Mouse (Mus musculus): Measurements from ENCODE around the gene Wdr90. TPM values are rescaled to one million over a fixed set of nuclear protein-coding genes. Genes with fewer than 3 reads are reported as not detected.

Gene Wdr90
- total RNA-seq (2023) = 1 to 10 TPM; 6.0 to 6.2 TPM

DNA sequence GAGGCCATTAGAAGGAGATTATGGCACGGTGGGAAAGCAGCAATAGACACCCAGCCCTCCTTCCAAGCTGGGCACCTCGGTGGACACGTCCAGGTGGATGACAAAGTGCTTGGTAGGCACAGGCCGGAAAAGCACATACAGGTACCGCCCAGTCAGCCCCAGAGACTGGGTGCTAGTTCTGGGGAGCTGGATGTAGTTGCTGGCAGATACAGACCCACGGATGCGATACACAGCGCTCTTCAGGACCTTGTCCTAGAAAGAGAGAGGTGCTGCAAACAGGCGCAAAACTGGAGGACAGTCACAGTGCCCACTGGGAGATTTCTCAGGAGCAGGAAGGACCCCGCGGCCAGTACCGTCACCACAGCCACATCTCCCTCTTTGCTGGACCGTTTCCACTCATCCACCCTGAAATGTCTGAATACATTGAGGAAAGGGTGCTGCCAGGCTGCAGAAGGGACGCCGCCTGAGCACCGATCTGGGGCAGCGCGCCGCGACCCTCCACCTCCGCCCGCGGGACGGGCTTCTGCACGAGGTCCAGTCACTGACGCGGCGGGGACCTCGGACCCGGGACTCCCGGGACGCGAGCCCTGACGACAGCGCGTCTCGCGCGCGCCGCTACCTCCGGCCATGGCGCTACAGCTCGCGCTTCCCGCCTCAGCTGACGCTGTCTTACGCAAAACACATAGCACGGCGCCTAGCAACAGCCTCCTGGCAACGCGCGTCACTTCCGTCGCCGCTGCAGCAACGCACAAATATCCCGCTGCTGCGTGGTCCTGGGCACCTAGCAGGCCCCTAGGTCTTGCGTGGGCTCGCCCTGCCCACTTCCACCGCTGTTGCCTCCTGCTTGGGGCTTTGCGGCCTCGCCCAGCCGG, at the start of gene Wdr90:
Wdr90 (minus strand) TSS at position 670 of the 872 bp plus-strand sequence.

DNA sequence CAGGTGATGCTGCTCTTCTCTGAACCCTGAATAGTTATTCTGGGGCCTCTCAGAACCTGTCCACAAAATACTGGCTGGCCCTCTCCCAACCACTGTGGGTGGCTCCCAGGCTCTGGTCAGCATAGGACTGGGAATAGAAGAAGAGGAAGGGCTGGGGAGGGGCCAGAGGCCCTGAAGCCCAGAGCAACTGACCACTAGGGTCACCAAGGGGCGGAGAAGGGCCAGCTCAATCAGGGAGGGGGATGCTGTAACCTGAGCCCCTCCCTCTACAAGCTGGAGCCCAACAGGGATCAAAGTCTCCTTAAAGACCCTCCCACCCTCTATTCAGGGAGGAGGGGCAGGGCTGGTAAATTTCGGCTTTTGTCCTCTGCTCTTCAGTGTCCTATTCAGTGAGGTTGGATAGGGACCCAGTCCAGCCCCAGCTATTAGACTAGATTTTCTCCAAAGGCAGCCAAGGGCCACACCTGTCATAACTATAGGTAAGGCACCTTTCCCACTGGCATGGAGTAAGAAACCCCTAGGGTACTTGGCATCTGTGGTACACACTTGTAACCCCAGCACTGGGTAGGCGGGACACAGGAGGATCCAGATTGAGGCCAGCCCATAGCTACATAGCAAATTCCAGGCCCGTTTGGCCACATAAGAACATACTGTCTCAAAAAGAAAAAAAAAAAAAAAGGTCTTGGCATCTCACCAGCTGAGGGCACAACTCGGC, 19.1 kb upstream of the Wdr90 start, which contains the start of gene Wfikkn1:
Wfikkn1 (minus strand) TSS at position 663 of the 715 bp plus-strand sequence.

DNA sequence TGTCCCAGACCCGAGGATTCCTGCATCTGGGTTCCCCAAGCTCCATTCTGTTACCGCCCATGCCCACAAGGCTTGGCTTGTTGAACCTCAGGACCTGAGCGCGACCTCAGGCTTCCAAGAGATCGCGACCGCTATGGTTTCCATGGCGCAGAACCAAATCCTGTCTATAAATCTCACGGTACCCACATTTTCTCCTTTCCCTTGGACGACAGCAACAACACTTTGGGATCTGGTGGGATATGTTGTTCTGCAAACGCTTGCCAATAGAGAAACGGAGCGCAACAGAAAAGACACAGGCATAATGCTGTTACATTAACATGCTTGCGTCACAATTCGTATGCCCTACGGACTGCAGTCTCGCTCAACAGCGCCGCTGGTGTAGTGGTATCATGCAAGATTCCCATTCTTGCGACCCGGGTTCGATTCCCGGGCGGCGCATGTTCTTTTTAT, 13.4 kb upstream of the Wdr90 start, which contains the start of gene Mettl26:
Mettl26 (plus strand) TSS at position 354 of the 450 bp plus-strand sequence.

DNA sequence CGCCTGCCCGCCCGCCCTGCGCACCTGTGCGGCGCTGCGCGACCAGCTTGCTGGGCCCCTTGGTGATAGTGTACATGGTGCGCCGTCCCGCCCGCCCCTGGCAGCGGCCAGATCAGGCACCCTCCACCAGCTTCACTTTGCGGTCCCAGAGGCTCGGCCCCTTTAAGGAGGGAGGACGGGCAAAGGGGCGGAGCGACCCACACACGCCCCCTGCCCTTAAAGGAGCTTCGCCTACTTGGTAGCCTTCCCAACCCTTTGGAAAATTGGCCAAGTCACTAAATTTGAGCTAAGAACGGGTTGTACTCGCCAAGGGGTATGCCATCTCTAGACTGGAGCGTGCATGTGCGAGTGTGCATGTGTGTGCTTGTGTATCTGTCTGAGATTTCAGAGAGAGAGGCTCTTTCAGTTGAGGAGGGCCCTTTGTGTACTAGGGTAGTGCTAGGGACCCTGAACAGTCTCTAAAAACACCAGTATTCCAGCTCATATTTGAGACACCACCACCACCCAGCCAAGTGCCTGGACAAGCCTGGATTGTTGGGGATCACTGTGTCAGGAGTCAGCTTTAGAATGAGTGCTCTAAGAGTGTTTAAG, 7.4 kb upstream of the Wdr90 start, which contains the start of gene Mcrip2:
Mcrip2 (minus strand) TSS at position 164 of the 591 bp plus-strand sequence.

DNA sequence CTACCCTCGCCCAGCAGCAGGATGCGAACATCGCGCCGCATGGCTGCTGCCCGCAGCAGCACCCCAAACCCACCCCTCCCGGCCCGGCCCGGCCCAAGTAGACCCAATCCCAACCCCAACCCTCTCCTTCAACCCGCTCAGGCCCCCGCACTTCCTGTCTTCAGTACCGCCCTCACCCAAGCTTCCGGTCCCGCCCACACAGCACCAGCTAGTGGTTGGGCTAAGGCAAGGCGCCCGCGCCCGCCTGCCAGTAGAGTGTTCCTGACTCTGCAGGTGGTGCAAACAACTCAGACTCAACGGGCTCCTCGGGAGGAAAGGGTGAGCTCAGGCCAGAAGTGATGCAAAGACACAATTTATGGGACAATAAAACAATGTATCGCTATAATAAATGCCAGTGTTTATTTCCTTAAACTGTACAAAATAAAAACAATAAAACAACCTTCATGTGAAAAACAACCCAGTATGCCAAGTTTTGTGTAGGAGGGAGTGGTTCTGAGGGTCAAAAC, 16.9 kb downstream of the Wdr90 start, which contains the start of gene Rhot2:
Rhot2 (minus strand) TSS at position 456 of the 506 bp plus-strand sequence.

DNA sequence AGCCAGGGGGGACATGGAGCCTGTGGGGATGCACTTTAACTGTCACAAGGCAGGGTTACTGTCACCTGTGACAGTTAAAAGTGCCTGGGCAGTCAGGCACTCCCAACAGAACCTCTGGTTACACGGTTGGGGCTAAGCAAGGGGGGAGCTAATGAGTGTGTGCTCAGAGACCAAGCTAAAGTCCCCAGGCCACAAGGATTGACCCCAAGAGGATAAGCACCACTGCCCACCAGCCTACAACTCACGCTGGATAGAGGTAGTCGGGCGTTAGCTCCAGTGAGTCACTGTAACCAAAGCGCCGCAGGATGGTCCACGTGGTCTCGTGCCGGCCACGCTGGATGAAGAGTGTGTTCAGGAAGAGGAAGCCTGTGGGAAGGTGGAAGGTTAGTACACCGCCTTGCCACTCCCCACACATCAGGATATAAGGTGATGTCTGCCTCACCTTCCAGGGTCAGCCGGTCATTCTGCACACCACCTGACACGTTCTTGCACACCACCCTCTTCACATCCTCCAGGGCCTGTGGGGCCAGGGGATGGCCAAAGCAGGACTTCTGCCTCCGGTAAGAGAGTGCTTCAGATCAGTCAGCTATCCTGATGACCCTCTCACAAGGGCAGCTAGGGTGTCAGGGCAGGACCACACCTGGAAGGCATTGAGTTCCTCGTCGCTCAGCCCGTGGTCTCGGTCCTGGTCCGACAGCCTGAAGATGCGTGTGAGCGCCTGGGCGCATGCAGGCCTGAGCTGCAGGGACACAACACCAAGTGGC, 20.0 kb downstream of the Wdr90 start, which contains the start of gene Gm20683:
Gm20683 (minus strand) TSS at position 647 of the 764 bp plus-strand sequence.

DNA sequence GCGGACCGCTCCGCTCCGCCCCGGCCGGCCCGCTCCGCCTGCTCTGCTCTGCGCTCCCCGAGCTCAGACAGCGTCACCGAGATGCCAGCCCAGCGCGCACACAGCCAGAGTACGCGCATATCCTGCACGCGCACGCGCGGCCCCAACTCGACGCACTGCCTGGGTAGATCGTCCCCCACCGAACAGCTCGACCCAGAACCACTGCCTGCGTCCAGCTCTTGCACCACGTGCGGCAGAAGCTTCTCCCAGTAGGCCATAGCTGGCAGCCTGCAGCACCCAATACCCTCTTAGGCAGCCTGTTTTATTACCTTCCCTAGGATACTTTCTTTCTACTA, 24.3 kb downstream of the Wdr90 start, which contains the start of gene Rhbdl1:
Rhbdl1 (minus strand) TSS at position 220 of the 335 bp plus-strand sequence.

DNA sequence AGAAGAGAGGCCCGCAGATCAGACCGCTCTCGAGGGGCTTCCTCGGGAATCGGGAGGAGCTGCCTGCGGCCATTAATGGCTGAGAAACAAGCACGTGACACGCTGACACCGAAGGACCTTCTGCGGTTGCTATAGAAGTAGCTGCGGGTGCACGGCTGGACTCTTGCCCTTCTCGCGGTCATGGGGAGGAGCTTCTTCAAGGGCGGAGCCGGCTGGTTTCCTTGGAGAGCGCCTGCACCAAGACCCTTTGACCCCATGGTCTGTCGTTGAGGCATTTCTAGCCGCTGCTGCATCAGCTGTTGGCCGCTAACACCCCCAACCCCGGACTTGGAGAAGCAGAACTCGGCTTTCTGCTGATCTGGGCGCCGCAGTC, 28.0 kb downstream of the Wdr90 start, which contains the start of gene Stub1:
Stub1 (minus strand) TSS at position 114 of the 373 bp plus-strand sequence.

DNA sequence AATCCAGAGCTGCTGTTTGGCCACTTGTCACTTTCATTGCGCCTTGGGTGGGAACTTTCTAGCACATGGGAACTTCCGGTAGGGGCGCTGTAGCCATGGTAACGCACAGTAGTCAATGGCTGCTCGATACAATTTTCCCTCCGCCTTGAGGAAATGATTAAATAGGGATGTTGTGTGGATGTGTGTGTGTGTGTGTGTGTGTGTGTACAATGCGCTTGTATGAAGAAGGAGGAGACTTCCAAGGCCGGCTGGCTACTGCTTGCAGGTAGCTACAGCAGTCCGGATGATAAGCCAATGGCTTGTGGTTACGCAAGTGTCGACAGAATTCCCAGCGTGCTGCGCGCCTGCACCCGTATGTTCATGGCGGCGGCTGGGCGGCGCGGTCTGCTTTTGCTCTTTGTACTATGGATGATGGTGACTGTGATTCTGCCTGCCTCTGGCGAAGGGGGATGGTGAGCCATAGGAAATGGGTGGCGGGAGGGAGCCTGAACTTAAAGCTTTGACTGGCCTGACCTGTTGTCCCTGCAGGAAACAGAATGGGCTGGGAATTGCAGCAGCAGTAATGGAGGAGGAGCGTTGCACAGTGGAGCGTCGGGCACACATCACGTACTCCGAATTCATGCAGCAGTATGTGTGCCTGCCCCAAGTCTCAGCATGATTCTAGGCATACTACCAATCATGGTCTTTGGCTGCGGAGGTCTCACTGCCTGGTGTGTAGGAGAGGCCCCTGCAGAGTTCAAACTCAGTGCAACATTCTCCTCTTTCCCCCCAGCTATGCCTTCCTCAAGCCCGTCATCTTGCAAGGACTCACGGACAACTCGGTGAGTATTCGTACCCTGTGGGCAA, 32.4 kb downstream of the Wdr90 start, which contains the start of gene Jmjd8:
Jmjd8 (plus strand) TSS at position 156 of the 846 bp plus-strand sequence.

DNA sequence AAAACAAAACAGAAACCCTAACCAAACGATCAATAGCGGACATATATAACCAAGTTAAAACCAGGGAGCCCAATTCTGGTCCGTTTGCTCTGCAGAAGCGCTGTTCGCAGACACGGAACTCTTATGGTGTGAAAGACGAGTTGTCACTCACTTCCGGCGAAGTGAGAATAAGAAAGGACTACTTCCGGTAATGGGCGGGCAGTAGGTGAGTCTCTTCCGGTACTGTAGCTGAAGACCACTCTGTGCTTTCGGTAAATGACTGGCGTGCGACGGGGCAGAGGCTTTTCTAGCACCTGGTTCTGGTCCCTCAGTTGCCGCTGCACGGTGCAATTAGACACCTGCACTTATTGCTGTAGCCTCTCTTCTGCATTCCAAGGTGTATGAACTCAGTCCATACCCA, 37.8 kb downstream of the Wdr90 start, which contains the start of gene Wdr24:
Wdr24 (plus strand) TSS at position 176 of the 400 bp plus-strand sequence.

DNA sequence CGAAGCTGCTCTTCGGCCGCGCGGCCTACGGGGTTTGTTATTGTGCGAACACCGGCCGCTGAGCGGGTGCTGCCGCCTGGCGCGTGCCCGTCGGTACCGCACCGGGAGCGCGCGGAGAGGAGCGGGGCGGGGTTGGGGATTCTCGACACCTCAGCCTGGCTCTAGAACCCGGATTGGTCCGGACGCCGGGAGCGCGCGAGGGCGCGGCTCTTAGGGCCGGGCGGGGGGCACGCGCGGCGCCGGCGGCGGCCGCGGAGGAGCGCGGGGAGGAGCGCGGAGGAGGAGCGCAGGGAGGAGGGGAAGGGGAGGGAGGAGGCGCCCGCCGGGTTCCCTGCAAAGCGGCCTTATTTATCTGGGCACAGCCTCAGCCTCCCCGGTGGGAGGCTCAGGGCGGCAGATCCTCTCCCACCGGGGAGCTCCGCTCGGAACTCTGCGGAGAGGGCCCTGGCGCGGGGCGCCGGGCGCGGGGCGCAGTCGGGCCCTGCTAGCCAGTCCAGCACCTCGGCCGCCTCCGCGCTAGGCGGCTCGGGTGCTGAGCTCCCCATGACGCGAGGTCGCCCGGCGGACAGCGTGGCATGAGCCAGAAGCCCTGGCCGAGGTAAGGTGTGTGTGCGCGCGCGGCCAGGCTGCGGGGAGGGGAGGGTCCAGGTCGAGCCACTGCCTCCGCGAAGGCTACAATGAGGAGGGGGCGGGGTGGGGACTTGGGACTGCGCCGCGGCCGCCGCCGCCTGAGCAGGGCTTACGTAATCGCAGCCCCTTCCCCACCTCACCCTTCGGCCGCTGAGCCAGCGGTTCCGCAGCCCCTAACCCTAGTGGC, 52.3 kb downstream of the Wdr90 start, which contains the start of gene Fbxl16:
Fbxl16 (plus strand) TSS at position 297 of the 817 bp plus-strand sequence.

DNA sequence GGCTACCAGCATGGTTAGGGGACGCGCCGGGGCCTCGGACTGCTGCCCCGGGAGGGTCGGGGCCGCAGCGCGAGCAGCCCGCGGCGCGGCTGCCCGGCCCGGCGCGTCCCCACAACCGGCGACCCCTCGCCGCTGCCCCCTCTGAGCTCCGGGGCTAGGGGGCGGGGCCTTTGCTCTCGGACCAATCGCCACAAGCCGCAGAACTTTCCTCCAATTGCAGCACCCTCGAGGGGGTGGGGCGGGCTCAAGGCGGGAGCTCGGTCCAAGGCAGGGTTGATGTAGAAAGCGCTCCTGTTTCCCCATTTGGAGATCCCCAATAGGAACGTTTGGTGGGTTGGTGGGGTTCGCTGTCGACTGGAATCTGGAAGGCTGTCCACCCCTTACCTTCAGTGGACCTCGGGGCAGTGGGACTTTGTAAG, 64.3 kb downstream of the Wdr90 start, which contains the start of gene Metrn:
Metrn (minus strand) TSS at position 186 of the 419 bp plus-strand sequence.

DNA sequence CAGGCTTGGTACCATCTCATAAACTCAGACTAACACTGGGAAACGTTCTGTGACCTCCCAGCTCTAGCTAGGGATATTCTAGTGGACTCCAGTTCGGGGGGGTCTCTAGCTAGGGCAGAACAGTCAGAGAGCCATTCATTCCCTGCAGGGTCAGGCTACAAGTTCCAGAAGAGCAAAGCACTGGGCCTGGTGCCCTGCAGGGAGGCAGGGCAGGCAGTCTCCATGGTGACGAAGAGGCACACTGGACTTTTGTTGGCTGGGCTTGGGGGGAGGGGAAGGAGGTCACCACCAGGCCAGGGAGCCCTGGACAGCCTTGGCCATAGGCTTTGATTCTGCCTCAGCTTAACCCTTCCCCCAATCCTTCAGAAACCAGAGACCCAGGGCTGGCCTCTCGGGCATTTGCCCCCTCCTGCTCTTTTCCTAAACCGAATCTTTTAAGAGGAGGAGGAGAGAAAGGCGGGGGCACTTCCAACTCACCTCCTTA, 65.7 kb downstream of the Wdr90 start, which contains the start of gene AC134908.4:
AC134908.4 (minus strand) TSS at position 51 of the 484 bp plus-strand sequence.

Other genes with a start within 250 kb of the Wdr90 start
- gene Gng13, start 144.3 kb downstream of the Wdr90 start, total RNA-seq (2023) = not detected
- gene Chtf18, start 134.1 kb downstream of the Wdr90 start, total RNA-seq (2023) = 1 to 10 TPM; 2.6 to 3.9 TPM
- 1 to 10 TPM; 6.6 to 7.9 TPM for gene Rpusd1, start 133.8 kb downstream of the Wdr90 start, total RNA-seq (2023)
- gene Mslnl, start 125.5 kb downstream of the Wdr90 start, total RNA-seq (2023) = not detected
- 1 to 10 TPM; 1.2 to 1.3 TPM for gene Msln, start 107.1 kb downstream of the Wdr90 start, total RNA-seq (2023)
- 10 to 100 TPM; 33.1 to 34.7 TPM for gene Narfl, start 87.7 kb downstream of the Wdr90 start, total RNA-seq (2023)
- 10 to 100 TPM; 21.6 to 21.7 TPM for gene Haghl, start 75.8 kb downstream of the Wdr90 start, total RNA-seq (2023)
- gene Ccdc78, start 74.9 kb downstream of the Wdr90 start, total RNA-seq (2023) = not detected
- gene Fam173a, start 68.6 kb downstream of the Wdr90 start, total RNA-seq (2023) = 10 to 100 TPM; 33.5 to 35.6 TPM
- not detected for gene AC134908.4, start 65.8 kb downstream of the Wdr90 start, total RNA-seq (2023)
- 1 to 10 TPM; 8.0 to 9.9 TPM for gene Metrn, start 64.4 kb downstream of the Wdr90 start, total RNA-seq (2023)
- under 1 TPM in 1 of 2 experiments, not detected in 1; 0.24 TPM for gene Fbxl16, start 52.4 kb downstream of the Wdr90 start, total RNA-seq (2023)
- 10 to 100 TPM; 13.5 to 14.9 TPM for gene Wdr24, start 37.9 kb downstream of the Wdr90 start, total RNA-seq (2023)
- 10 to 100 TPM; 23.2 to 28.1 TPM for gene Jmjd8, start 32.6 kb downstream of the Wdr90 start, total RNA-seq (2023)
- gene Stub1, start 28.1 kb downstream of the Wdr90 start, total RNA-seq (2023) = 10 to 100 TPM; 50.8 to 51.1 TPM
- gene Rhbdl1, start 24.2 kb downstream of the Wdr90 start, total RNA-seq (2023) = 1 to 10 TPM; 1.2 to 1.7 TPM
- gene Gm20683, start 19.7 kb downstream of the Wdr90 start, total RNA-seq (2023) = 1 to 10 TPM in 1 of 2 experiments, under 1 TPM in 1; 0.89 to 4.0 TPM
- 10 to 100 TPM; 28.4 to 34.3 TPM for gene Rhot2, start 16.6 kb downstream of the Wdr90 start, total RNA-seq (2023)
- 1 to 10 TPM; 4.8 to 5.5 TPM for gene Mcrip2, start 7.3 kb upstream of the Wdr90 start, total RNA-seq (2023)
- gene Mettl26, start 13.6 kb upstream of the Wdr90 start, total RNA-seq (2023) = 10 to 100 TPM; 10.1 to 11.1 TPM
- 1 to 10 TPM; 3.2 to 3.3 TPM for gene Wfikkn1, start 19.4 kb upstream of the Wdr90 start, total RNA-seq (2023)
- gene Rab40c, start 58.2 kb upstream of the Wdr90 start, total RNA-seq (2023) = 10 to 100 TPM; 16.5 to 18.1 TPM
- gene Pigq, start 83.4 kb upstream of the Wdr90 start, total RNA-seq (2023) = 10 to 100 TPM; 46.9 to 60.5 TPM
- gene Nhlrc4, start 83.5 kb upstream of the Wdr90 start, total RNA-seq (2023) = not detected
- not detected for gene A930017K11Rik, start 91.1 kb upstream of the Wdr90 start, total RNA-seq (2023)
- 10 to 100 TPM; 31.1 to 32.2 TPM for gene Capn15, start 124.3 kb upstream of the Wdr90 start, total RNA-seq (2023)
- gene Rab11fip3, start 208.1 kb upstream of the Wdr90 start, total RNA-seq (2023) = 1 to 10 TPM; 5.1 to 6.8 TPM
- 1 to 10 TPM; 5.0 to 6.8 TPM for gene Decr2, start 228.8 kb upstream of the Wdr90 start, total RNA-seq (2023)
- gene Nme4, start 234.1 kb upstream of the Wdr90 start, total RNA-seq (2023) = 1 to 10 TPM; 2.2 to 2.8 TPM

All from monocyte, adult 59 days (primary cell).